Mouse (Mus musculus) right cerebral cortex, postnatal 10 days (tissue): ENCODE results near the gene Clpx.
"Not testable (repeated sequence)": the region's sequence is repeated elsewhere in the genome, so short reads cannot be mapped to it uniquely, and the experiment has no call there.

Experiments used
- DNase-seq, 2 experiments: peaks; one replicate each; pipeline ENCODE4 v3.0.0; 2021; ENCODE audit warnings: low spot score in 2 of 2

Gene Clpx

DNA sequence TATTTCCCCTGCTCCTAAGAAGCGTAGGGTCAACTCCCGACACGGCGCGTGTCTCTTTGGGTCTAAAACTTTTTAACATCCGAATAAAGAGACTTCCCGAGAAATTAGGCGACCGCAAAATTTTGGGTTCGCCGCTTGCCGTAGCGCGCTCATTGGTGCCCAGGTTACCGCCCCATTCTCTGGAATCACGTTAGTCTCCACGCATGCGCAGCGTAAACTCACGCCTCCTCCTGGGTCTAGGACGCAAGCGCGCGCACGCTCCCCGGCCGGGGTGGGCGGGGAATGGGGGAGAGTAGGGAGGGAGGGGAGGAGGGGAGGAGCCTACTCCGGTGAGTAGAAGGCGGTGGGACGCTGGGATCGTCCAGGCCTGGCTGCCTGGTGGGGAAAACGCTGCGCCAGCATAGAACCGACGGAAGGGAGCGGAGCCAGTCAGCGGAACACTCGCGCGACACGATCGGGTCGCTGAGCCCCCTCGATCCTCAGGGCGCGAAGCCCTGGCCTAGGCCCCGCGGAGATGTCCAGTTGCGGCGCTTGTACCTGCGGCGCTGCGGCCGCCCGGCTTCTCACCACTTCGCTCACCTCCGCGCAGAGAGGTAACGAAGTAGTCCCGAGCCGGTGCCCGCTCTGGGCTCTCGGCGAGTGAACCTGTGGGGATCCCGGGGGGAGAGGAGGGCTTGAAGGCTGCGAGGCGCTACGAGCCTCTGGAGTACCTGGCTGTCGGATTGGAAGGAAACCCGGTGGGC lies at the start of gene Clpx:
TSS of gene Clpx (plus strand) at position 288 of the 743 bp plus-strand sequence.
- DNase-seq, result peak; percentile 99

GRCm38 (mm10) chr9:65247502-65248376 lies 46.3 kb upstream of the Clpx start:
- DNase-seq, result no peak

DNA sequence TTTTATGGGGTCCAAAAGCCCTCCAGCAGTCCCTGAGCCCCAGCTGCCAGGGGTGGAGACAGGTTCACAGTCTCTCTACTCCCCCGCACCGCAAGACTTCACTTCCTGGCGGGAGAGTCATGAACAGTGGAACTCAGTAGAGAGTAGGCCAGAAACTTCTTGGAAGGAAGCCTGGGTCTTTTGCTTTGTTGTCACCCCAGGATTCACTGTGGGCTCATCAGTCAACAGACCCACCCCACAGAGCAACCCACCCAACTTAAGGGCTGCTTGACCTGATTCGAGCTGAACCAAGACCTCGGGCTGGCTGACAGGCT lies 45.7 kb upstream of the Clpx start:
- no peak for DNase-seq

- no peak for DNase-seq
Observed at GRCm38 (mm10) chr9:65252026-65252425, 42.0 kb upstream of the Clpx start.

- DNase-seq, result no peak
Observed at GRCm38 (mm10) chr9:65255906-65256600, 38.0 kb upstream of the Clpx start.

- no peak for DNase-seq
Observed at GRCm38 (mm10) chr9:65257218-65257910, 36.7 kb upstream of the Clpx start.

GRCm38 (mm10) chr9:65259366-65259765 lies 34.7 kb upstream of the Clpx start:
- no peak for DNase-seq

GRCm38 (mm10) chr9:65261591-65262230 lies 32.3 kb upstream of the Clpx start:
- DNase-seq, result no peak

- no peak for DNase-seq
Observed at GRCm38 (mm10) chr9:65262641-65263120, 31.4 kb upstream of the Clpx start.

DNA sequence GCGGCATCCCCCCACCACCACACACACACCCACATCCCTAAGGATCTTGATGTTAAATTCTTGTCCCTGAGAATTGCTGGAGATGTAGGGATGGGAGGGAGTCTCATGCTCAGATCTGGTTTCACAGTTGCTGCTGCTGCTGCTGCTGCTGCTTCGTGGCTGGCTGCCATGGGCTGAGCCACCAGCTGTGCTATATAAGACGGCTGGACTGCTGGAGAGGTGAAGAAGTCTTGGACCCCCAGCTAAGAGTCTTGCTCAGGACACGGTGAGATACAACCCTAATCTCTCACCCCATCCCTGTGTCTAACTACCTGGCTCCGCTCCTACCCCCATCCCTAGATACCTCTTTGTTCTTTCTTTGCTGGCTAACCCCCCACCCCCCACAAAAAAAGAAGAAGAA lies 29.1 kb upstream of the Clpx start, which contains the start of gene Cilp:
TSS of gene Cilp (plus strand) at position 222 of the 400 bp plus-strand sequence.
- no peak for DNase-seq

GRCm38 (mm10) chr9:65267742-65268515 lies 26.1 kb upstream of the Clpx start:
- DNase-seq, result peak; percentile 77 to 82

GRCm38 (mm10) chr9:65273048-65273809 lies 20.8 kb upstream of the Clpx start:
- no peak for DNase-seq

GRCm38 (mm10) chr9:65273873-65274272 lies 20.2 kb upstream of the Clpx start:
- no peak for DNase-seq

DNA sequence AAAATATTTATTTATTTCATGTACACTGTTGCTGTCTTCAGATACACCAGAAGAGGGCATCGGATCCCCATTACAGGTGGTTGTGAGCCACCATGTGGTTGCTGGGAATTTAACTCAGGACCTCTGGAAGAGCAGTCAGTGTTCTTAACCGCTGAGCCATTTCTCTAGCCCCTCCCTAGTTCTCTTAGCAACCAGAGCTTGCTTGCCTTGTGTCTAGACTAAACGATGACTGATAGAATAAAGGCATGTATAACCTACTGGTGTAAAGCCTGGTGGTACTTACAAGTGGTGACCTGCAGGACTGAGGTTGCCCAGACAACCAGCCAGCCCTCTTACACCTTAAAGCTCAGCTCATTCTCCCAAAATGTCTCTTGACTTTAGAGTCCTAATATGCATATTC lies 19.2 kb upstream of the Clpx start:
- not testable (repeated sequence) for DNase-seq

DNA sequence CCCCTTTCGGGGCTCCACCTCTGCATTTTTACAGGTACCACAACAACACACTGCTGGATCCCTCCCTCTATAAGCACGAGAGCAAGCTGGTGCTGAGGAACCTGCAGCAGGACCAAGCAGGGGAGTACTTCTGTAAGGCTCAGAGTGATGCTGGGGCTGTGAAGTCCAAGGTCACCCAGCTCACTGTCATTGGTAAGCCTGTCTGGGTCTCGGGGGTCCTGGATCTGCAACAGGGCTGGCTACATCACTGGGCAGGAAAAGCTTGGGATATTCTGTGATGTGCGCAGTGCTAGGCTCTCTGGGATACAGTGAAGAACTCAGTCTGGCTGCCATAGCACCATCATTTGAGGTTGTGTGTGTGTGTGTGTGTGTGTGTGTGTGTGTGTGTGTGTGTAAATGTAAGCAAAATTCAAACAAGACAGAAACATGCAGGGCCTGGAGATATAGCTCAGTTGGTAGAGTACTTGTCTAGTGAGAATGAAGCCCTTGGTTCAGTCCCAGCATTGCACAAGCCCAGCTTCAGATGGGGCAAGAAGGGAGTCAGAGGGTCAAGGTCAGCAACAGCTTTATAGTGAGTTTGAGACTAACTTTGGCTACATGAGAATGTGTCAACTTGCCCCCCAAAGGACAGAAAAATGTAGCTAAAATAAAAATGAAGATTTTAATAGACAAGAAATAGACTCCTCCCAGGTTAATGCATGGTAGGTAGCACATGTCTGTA lies 18.1 kb upstream of the Clpx start:
- DNase-seq, result no peak

GRCm38 (mm10) chr9:65281536-65282151 lies 12.4 kb upstream of the Clpx start:
- DNase-seq, result peak in 1 of 2 experiments; percentile 33

GRCm38 (mm10) chr9:65283301-65283700 lies 10.8 kb upstream of the Clpx start:
- peak; percentile 40 to 56 for DNase-seq

DNA sequence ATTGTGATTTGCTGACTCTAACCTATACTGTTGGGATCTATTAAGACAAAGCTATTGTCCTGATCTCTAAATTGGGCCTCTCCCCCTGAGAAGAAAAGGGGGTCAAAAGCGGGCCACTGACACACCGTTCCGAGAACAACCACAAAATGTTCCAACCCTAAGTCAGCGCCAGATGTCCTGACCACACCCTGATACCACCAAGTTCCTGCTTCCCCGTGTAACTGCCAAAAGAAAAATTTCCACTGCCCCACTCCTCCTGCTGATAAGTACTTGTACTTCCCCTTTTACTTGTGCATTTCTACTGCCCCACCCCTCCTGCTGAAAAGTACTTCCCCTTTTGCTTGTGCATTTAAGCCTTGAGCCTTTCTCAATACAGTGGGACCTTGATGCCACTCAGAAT lies 5.8 kb upstream of the Clpx start:
- DNase-seq, result not testable (repeated sequence)
